Mouse (Mus musculus) kidney, adult 2 months (tissue): ENCODE results near the gene Ccdc51. TPM values are rescaled to one million over a fixed set of nuclear protein-coding genes. Genes with fewer than 3 reads are reported as not detected.

ENCODE experiments used
- DNase-seq: peaks from one replicate; pipeline ENCODE4 v3.0.0; 2021
- H3K27ac ChIP-seq: fragments of 200-500 bp; 2 replicates; pipeline ENCODE4 v1.5.1; 2012; ENCODE audit warnings: low read depth, low read length, control low read depth, inconsistent platforms; ENCODE audit not compliant: insufficient read depth
- H3K27me3 ChIP-seq: fragments of 200-500 bp; replicated peaks from 2 replicates; pipeline ENCODE4 v1.6.1; 2012; ENCODE audit warnings: mild to moderate bottlenecking, moderate library complexity, low read length, inconsistent platforms; ENCODE audit not compliant: control insufficient read depth, insufficient read depth
- H3K36me3 ChIP-seq: fragments of 200-500 bp; 2 replicates; pipeline ENCODE4 v1.6.1; 2012; ENCODE audit warnings: mild to moderate bottlenecking, moderate library complexity, low read length, inconsistent platforms; ENCODE audit not compliant: control insufficient read depth, insufficient read depth
- H3K4me1 ChIP-seq: fragments of 200-500 bp; 2 replicates; pipeline ENCODE4 v1.6.1; 2011; ENCODE audit warnings: low read length; ENCODE audit not compliant: control insufficient read depth, insufficient read depth
- H3K4me3 ChIP-seq: fragments of 200-500 bp; 2 replicates; pipeline ENCODE4 v1.5.1; 2011; ENCODE audit warnings: mild to moderate bottlenecking, low read depth, low read length, control low read depth; ENCODE audit not compliant: insufficient read depth
- CTCF ChIP-seq: fragments of 200-500 bp; conservative IDR thresholded peaks from 2 replicates; pipeline ENCODE4 v1.5.1; 2011; ENCODE audit warnings: low read depth, mild to moderate bottlenecking, control low read depth, low read length, moderate library complexity, mixed read lengths; ENCODE audit not compliant: insufficient read depth, insufficient read length
- POLR2A ChIP-seq: fragments of 200-500 bp; IDR thresholded peaks from one replicate; pipeline ENCODE4 v1.6.1; 2011; ENCODE audit warnings: low read depth, low read length, control low read depth
- WGBS: fragments of 180-500 bp; shearing (Covaris S2); methylation state at CpG from one replicate; pipeline ENCODE4 v1.1.7; 2018; 5-methylcytosine and 5-hydroxymethylcytosine counted together
- polyA plus RNA-seq: library from polyadenylated mRNA; depleted of rRNA; stranded (reverse); fragments of >200 nt; gene quantifications from 2 replicates; pipeline ENCODE4 v1.2.3, GENCODE M21; 2012; rRNA removed

The Ccdc51 gene
- polyA plus RNA-seq = 11.4 and 11.7 TPM in 2 replicates

DNA sequence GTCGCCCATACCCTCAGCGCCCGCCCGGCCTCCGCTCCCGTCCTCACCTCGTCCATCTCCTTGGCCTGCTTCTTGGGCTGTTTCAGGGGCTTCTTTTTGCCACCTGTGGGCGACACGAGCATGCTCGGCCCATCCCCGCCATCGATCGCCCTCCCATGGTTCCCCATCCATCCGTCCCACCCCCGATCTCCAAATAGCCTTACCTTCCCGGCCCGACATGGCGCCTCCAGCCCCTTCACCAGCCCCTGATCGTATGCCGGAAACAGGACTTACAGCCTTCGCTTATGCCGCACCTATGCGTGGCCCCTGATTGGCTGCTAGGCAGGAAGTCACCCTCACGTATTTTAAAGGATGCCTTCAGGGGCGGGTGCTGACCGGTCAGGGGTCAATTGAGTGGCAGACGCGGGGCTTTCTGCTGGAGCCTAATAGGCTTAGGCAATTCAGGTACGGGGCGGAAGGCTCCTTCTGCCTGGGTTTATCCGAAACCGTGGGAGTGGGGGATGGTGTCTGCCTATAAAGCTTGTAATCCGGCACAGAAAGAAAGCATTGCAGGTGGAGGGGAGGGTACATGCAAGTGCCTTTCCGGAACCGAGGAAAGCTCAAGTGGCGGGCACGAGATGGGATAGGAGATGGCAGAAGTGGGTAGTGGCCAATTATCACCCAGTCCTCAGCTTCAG is at the start of gene Ccdc51, which contains the start of gene Tma7:
Gene Ccdc51, plus strand, starts transcription at position 370 of the 677 bp plus-strand sequence.
Gene Tma7, minus strand, starts transcription at position 464 of the 677 bp plus-strand sequence.
- H3K36me3 ChIP-seq = no peaks in the 10 kb centered on the region
- H3K4me3 ChIP-seq = peak within 1 kb of the TSS; percentile 53
- H3K4me1 ChIP-seq = peaks cover 4% of the 10 kb centered on the region; the same call in 1 of the 2 replicates
- H3K27me3 ChIP-seq = no peaks in the 10 kb centered on the region
- peak; percentile 94 for DNase-seq
- H3K27ac ChIP-seq = peak within 1 kb of the TSS; percentile 12; the same call in 1 of the 2 replicates
- no peak for TF ChIP-seq CTCF
- TF ChIP-seq POLR2A = peak; percentile 71
- WGBS = 2% methylated on average over 37 of the region's 37 CpGs

DNA sequence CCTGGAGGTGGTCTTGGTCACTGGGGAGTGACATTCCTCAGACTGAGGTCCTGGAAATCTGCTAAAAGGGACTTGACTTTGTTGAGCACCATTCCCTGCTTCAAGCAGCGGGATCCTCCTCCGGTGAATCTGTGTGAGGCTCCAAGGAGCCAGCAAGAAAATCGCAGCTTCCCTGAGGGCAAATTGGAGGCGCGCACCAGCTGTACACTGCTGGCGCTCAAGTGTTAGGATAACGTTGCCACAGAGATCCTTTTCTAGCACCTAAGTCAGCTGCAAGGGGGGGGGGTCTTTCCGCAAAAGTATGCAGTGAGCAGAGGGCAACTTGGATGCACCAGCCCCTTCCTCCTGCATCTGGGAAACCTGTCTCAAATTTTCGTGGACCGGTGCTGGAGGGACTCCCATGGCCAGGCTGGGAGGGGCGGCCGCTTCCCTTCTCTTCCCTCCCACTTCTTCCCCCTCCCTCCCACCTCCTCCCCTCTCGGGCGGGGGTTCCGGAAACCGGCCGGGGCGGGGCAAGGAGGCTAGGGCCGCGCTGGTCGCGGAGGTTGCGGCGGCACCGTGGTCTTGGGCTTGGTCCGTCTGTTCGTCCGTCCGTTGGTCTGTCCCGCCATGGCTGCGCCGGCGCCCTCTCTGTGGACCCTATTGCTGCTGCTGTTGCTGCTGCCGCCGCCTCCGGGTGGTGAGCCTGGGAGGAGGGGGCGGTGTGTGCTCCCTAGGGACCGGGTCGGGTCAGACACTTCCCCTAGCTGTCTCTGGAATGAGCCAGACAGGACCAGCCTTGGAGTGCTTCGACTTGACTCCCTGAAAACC is 44.0 kb upstream of the Ccdc51 start, which contains the start of gene Shisa5:
Gene Shisa5, plus strand, starts transcription at position 480 of the 810 bp plus-strand sequence.
- peak within 1 kb of the TSS; percentile 85 for H3K27ac ChIP-seq
- TF ChIP-seq CTCF (no peak), POLR2A (peak; percentile 65)
- no peaks in the 10 kb centered on the region for H3K36me3 ChIP-seq
- peak within 1 kb of the TSS; percentile 81 for H3K4me3 ChIP-seq
- H3K4me1 ChIP-seq = peaks cover 15% of the 10 kb centered on the region
- under 1% methylated on average over 40 of the region's 40 CpGs for WGBS
- no peaks in the 10 kb centered on the region for H3K27me3 ChIP-seq
- DNase-seq = peak; percentile 89

DNA sequence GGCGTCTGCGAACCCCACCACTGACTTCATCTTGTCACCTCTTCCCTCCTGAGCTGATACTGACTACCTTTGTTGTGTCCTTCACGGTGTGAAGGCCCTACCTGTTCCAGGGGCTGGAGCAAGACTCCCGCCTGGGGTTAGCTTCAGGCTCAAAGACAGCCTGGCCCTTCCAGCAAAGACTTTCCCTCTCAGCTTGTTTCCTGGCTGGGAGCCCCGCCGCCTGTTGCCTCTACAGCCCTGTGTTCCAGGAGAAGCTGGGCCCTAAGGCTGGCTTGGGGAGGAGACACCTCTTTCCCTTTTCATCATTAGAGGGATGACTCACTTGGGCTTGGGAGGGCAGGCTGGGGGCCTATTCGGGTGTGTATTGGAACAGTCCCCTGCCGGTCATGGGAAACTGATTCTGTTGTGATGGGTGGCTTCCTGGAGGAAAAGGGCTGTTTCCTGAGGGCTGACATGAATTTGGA is 43.4 kb upstream of the Ccdc51 start:
- TF ChIP-seq CTCF = no peak
- no peak for TF ChIP-seq POLR2A
- DNase-seq = peak; percentile 88
- H3K4me3 ChIP-seq = peak overlapping the region; percentile 81
- H3K27ac ChIP-seq = peak overlapping the region; percentile 85
- 15% methylated on average over 8 of the region's 8 CpGs for WGBS
- H3K4me1 ChIP-seq = peaks cover 15% of the 10 kb centered on the region
- H3K36me3 ChIP-seq = no peaks in the 10 kb centered on the region
- no peaks in the 10 kb centered on the region for H3K27me3 ChIP-seq

DNA sequence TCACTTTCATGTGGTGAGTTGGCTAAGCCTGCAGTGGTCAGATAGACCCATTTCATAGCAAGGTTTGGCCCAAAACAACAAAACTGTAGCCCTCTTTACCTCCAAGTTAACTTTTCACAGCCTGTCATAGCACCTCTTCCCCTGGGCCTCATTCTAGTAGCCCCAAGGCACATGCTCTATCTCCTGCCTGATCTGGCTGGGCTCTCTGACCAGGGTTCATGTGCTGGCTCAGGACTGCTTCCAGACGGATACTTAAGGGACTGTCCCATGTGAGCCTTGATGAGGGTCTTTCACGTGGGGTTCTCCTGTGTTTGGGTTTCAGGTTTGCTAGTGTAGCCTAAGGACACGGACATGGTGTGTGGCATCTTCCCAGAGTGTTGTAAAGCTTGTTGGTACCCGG is 42.6 kb upstream of the Ccdc51 start:
- no peak for TF ChIP-seq CTCF
- no peak for TF ChIP-seq POLR2A

DNA sequence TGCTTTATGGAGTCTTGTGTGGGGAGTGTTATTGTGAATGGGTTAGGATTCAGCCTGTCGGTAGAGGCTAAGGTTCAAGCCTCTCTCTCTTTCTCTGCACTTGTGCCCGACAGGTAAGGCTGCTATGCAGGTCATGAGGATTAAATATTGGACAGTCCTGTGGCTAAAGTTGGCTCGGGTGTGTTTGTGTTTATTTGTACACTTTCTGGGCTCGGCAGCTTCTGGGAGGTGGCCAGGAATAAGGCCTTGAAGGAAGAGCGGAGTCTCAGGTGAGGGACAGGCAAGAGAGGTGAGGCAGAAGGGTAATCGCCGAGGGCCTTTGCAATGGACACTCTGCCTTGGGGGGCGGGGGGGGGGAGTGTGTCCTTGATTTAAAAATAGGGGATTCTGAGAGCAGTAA is 42.1 kb upstream of the Ccdc51 start:
- Histone ChIP-seq H3K36me3 (no peaks in the 10 kb centered on the region), H3K27ac (peak overlapping the region; percentile 85), H3K27me3 (no peaks in the 10 kb centered on the region), H3K4me3 (peak overlapping the region; percentile 81), H3K4me1 (peaks cover 15% of the 10 kb centered on the region)
- peak; percentile 84 for DNase-seq
- TF ChIP-seq POLR2A = no peak
- no peak for TF ChIP-seq CTCF
- WGBS = 28% methylated on average over 8 of the region's 8 CpGs

More for the DNA sequence above, 42.6 kb upstream of the Ccdc51 start:
- Histone ChIP-seq H3K4me3 (peak overlapping the region; percentile 81), H3K4me1 (peaks cover 15% of the 10 kb centered on the region), H3K27ac (peak overlapping the region; percentile 85), H3K36me3 (no peaks in the 10 kb centered on the region), H3K27me3 (no peaks in the 10 kb centered on the region)
- 41% methylated on average over 4 of the region's 4 CpGs for WGBS
- no peak for DNase-seq

DNA sequence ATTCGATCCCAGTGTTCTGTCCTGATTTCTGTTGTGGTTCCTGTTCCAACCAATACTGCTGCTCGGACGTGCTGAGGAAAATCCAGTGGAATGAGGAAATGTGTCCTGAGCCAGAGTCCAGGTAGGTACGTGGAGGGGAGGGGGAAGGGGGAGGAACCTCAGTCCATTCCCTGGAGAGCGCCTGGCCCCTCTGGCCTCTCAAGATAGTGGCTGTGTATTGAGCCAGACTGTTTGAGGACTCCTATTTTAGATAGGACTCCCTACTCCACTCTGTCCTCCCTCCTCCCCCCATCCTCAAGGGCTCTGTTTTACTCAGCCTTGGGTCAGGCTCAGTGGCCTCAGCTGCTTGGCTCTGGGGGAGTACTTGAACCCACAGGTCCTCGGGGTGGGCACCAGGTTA is 41.4 kb upstream of the Ccdc51 start:
- peak overlapping the region; percentile 81; the same call in 1 of the 2 replicates for H3K4me3 ChIP-seq
- peak overlapping the region; percentile 85 for H3K27ac ChIP-seq

DNA sequence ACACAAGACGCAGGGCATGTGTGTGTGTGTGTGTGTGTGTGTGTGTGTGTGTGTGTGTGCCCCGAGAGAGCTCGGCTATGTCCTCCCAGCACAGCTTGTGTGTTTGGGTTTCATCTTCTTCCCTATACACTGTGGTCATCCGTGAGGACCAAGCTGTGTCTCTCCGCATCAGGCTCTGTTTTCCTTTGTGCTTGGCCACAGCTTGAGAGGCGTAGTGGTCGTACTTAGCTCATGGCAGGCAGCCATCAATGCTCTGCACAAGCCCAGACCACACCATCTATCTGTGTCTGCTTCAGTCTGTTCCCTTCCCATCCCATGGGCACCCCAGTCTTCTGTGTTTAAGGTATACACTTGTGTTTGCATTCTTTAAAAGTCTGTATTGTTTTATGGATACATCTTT is 40.9 kb upstream of the Ccdc51 start:
- TF ChIP-seq POLR2A = no peak
- TF ChIP-seq CTCF = no peak
- peaks cover 15% of the 10 kb centered on the region for H3K4me1 ChIP-seq
- H3K27me3 ChIP-seq = no peaks in the 10 kb centered on the region
- H3K4me3 ChIP-seq = no peak overlapping the region
- H3K27ac ChIP-seq = 0 out of 2 replicates have a peak overlapping the region, but pooled peaks have one; percentile 85
- WGBS = 51% methylated on average over 7 of the region's 7 CpGs
- DNase-seq = no peak
- H3K36me3 ChIP-seq = no peaks in the 10 kb centered on the region

More for the DNA sequence above, 41.4 kb upstream of the Ccdc51 start:
- TF ChIP-seq CTCF (no peak), POLR2A (no peak)
- no peaks in the 10 kb centered on the region for H3K36me3 ChIP-seq
- DNase-seq = peak; percentile 59
- no peaks in the 10 kb centered on the region for H3K27me3 ChIP-seq
- WGBS = 20% methylated on average over 6 of the region's 6 CpGs
- peaks cover 15% of the 10 kb centered on the region for H3K4me1 ChIP-seq
